Mouse (Mus musculus) heart, embryonic 12.5 days (tissue): ENCODE measurements around the gene Kcne1l. TPM values are rescaled to one million over a fixed set of nuclear protein-coding genes. Genes with fewer than 3 reads are reported as not detected.

ENCODE experiments used
- ATAC-seq: fragments of 200-750 bp; cut with Nextera tagmentation; 2 replicates; pipeline ENCODE4 v1.8.0; 2017; ENCODE audit warnings: moderate TSS enrichment, moderate library complexity; ENCODE audit not compliant: insufficient number of reproducible peaks, low FRiP score
- H3K27ac ChIP-seq: fragments of 300-500 bp; sonication (generic); 2 replicates; pipeline ENCODE4 v1.5.1; 2016; ENCODE audit warnings: mild to moderate bottlenecking, moderate library complexity; ENCODE audit not compliant: poor library complexity, severe bottlenecking
- H3K27me3 ChIP-seq: fragments of 300-500 bp; sonication (generic); replicated peaks from 2 replicates; pipeline ENCODE4 v1.6.1; 2016; ENCODE audit warnings: mild to moderate bottlenecking, moderate library complexity
- H3K36me3 ChIP-seq: fragments of 300-500 bp; sonication (generic); 2 replicates; pipeline ENCODE4 v1.6.1; 2016; ENCODE audit warnings: mild to moderate bottlenecking, moderate library complexity
- H3K4me1 ChIP-seq: fragments of 300-500 bp; sonication (generic); replicated peaks from 2 replicates; pipeline ENCODE4 v1.6.1; 2016; ENCODE audit warnings: mild to moderate bottlenecking
- H3K4me2 ChIP-seq: fragments of 300-500 bp; sonication (generic); 2 replicates; pipeline ENCODE4 v1.6.1; 2016; ENCODE audit warnings: mild to moderate bottlenecking, moderate library complexity
- H3K4me3 ChIP-seq: fragments of 300-500 bp; sonication (generic); 2 replicates; pipeline ENCODE4 v1.5.1; 2016; ENCODE audit warnings: mild to moderate bottlenecking
- H3K9ac ChIP-seq: fragments of 300-500 bp; sonication (generic); 2 replicates; pipeline ENCODE4 v1.6.1; 2016; ENCODE audit warnings: mild to moderate bottlenecking, moderate library complexity
- H3K9me3 ChIP-seq: fragments of 300-500 bp; sonication (generic); replicated peaks from 2 replicates; pipeline ENCODE4 v1.6.1; 2016; ENCODE audit warnings: mild to moderate bottlenecking, moderate library complexity
- WGBS: fragments of 180-500 bp; shearing (Covaris S2); methylation state at CpG from one replicate; pipeline ENCODE4 v1.1.7; 2016; 5-methylcytosine and 5-hydroxymethylcytosine counted together
- polyA plus RNA-seq: library from polyadenylated mRNA; unstranded; fragments of >200 nt; fragmentation: Nextera tagmentation; extraction: Ambion mirVana; gene quantifications from 2 replicates; pipeline ENCODE4 v1.2.1, GENCODE M21; 2016

The Kcne1l gene
- polyA plus RNA-seq, 1 experiment from 2014 or later = 25.7 TPM

DNA sequence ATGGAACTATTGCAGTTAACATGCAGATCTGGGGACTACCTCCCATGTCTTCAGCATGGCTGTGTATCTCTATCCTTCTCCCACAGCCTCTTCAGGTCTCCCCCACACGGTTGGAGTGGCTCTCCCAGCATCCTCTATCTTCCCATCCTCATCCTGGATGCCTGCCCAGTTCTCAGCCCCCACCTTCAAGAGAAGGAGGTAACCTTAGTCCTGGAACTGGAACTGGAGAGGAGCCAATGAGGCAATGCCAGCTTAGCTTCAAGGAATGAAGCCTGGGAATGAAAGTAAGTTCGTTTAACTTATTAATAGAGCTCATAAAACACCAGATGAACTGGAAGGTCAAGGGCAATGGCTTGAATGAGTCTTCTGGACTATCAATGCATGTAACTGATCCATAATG lies 2.6 kb downstream of the Kcne1l start:
- no peaks in the 10 kb centered on the region for H3K36me3 ChIP-seq
- 46% methylated on average over 2 of the region's 2 CpGs for WGBS
- no peak overlapping the region for H3K4me2 ChIP-seq
- ATAC-seq = no peak
- no peak overlapping the region for H3K9ac ChIP-seq
- H3K27ac ChIP-seq = no peak overlapping the region
- H3K9me3 ChIP-seq = no peaks in the 10 kb centered on the region
- peaks cover 29% of the 10 kb centered on the region for H3K27me3 ChIP-seq
- H3K4me3 ChIP-seq = no peak overlapping the region
- peaks cover 5% of the 10 kb centered on the region; the same call in 1 of the 2 replicates for H3K4me1 ChIP-seq

DNA sequence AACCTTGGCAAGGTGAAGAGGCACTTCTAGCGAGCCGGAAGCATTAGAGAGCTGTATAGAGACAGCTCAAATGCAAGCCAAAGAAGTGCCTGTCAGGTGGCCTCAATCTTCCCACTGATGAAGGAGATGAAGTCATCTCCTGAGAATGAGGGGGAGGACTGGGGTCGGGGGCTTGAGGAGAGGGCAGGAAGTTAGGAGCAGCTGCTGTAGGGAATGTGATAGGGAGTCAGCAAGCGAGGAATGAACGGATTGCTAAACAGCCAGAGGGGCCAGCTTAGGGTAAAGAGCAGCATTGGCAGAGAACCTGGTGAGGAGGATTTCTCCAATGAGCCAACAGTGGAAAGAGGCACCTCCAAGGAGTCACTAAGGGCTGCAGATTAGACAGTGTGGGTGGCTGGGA lies 20.2 kb downstream of the Kcne1l start:
- no peak overlapping the region for H3K4me3 ChIP-seq
- H3K4me2 ChIP-seq = 0 out of 2 replicates have a peak overlapping the region, but pooled peaks have one; percentile 5
- WGBS = 30% methylated on average over 5 of the region's 5 CpGs
- peaks cover 6% of the 10 kb centered on the region; the same call in 1 of the 2 replicates for H3K4me1 ChIP-seq
- H3K9me3 ChIP-seq = no peaks in the 10 kb centered on the region
- H3K9ac ChIP-seq = no peak overlapping the region
- no peak for ATAC-seq
- no peaks in the 10 kb centered on the region for H3K36me3 ChIP-seq
- H3K27me3 ChIP-seq = 0 out of 2 replicates have a peak, but pooled peaks cover 3% of the 10 kb centered on the region
- no peak overlapping the region for H3K27ac ChIP-seq

DNA sequence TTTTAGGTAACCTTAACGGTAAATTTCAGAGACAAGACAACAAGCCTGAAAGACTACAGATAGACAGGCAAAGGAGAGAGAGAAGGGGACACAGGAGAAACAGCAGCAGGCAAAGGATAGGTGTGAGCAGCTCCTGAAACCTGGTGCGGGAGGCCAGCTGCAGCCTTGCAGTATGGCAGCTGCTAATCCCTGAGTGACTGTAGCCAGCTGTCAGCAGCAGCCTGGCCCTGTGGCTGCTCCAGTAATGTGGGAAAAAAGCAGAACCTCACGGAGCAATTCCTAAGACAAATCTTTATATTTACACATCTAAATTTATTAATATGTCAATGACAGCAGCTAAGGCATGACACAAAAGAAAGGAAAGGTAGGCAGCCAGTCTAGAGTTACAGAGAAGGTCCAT lies 29.5 kb downstream of the Kcne1l start:
- Histone ChIP-seq H3K36me3 (no peaks in the 10 kb centered on the region), H3K27ac (no peak overlapping the region), H3K4me3 (no peak overlapping the region), H3K4me1 (no peaks in the 10 kb centered on the region), H3K27me3 (peaks cover under 1% of the 10 kb centered on the region; the same call in 1 of the 2 replicates), H3K9ac (no peak overlapping the region), H3K9me3 (no peaks in the 10 kb centered on the region), H3K4me2 (no peak overlapping the region)
- ATAC-seq = no peak
- WGBS = 46% methylated on average over 3 of the region's 3 CpGs

DNA sequence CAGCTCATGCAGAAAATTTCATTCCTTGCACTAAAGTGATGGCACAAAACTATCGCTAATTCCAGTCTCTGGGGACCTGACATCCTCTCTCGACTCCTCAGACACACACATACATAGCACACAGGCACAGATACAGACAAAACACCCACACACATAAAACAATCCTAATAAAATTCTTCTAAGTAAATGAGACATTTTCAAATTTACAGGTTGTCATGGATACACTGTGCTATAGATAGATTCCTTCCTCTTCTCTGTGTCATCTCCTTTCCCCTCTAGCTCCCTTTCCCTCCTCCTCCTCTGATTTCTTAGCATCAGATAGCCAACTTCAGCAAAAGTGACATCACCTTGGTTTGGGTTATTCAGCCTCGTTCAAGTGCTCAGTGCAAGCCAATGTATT lies 30.1 kb downstream of the Kcne1l start:
- H3K27ac ChIP-seq = no peak overlapping the region
- H3K4me2 ChIP-seq = no peak overlapping the region
- no peaks in the 10 kb centered on the region; the same call in 1 of the 2 replicates for H3K27me3 ChIP-seq
- H3K36me3 ChIP-seq = no peaks in the 10 kb centered on the region
- no peak for ATAC-seq
- H3K4me3 ChIP-seq = no peak overlapping the region
- no peak overlapping the region for H3K9ac ChIP-seq
- no peaks in the 10 kb centered on the region for H3K9me3 ChIP-seq
- H3K4me1 ChIP-seq = no peaks in the 10 kb centered on the region
- 60% methylated on average over 3 of the region's 3 CpGs for whole genome bisulfite sequencing

Other genes starting within 250 kb of the Kcne1l start
- gene Gucy2f, start 109.4 kb downstream of the Kcne1l start, polyA plus RNA-seq = not detected in 2 replicates
- gene Nxt2, start 79.5 kb downstream of the Kcne1l start, polyA plus RNA-seq = 10.8 TPM in 2 replicates
- 22.5 and 23.0 TPM in 2 replicates for gene Acsl4, start 84.2 kb upstream of the Kcne1l start, polyA plus RNA-seq